Mouse (Mus musculus): ENCODE results near the gene Msn. TPM values are rescaled to one million over a fixed set of nuclear protein-coding genes. Genes with fewer than 3 reads are reported as not detected.

The Msn gene
- total and polyA plus RNA-seq, 3 experiments, result 15.5 to 132 (median 88.1) TPM

Other genes starting within 250 kb of the Msn start
- 34.0 and 35.1 TPM in 2 replicates for gene Las1l, start 139.1 kb upstream of the Msn start, total RNA-seq (2012; rRNA removed)
- gene Las1l, start 139.1 kb upstream of the Msn start, polyA plus RNA-seq (2012; ENCODE audit: insufficient read depth in 1 of 2, insufficient read length in 2 of 2, low read depth in 1 of 2, low replicate concordance in 2 of 2, missing spikeins in 1 of 2), result 10 to 100 TPM in 1 of 2 experiments, not detected in 1; 86.3 TPM
- gene Vsig4, start 197.4 kb downstream of the Msn start, total RNA-seq (2012; rRNA removed), result not detected in 2 replicates
- gene Vsig4, start 197.4 kb downstream of the Msn start, polyA plus RNA-seq (2012; ENCODE audit: insufficient read depth in 1 of 2, insufficient read length in 2 of 2, low read depth in 1 of 2, low replicate concordance in 2 of 2, missing spikeins in 1 of 2), result not detected

All from MEL (cell line).